Mouse (Mus musculus) E14TG2a.4 (cell line): Measurements from ENCODE around the gene Arhgef10l.

ENCODE experiments used
- CTCF ChIP-seq: conservative IDR thresholded peaks from 2 replicates; pipeline ENCODE4 v1.5.1; 2014; ENCODE audit warnings: low read length
- NANOG ChIP-seq: IDR thresholded peaks from 2 replicates; pipeline ENCODE4 v1.6.1; 2014; ENCODE audit warnings: borderline replicate concordance, low read length, mixed read lengths
- POU5F1 ChIP-seq: IDR thresholded peaks from 2 replicates; pipeline ENCODE4 v1.6.1; 2014; ENCODE audit warnings: low read length, borderline replicate concordance

DNA sequence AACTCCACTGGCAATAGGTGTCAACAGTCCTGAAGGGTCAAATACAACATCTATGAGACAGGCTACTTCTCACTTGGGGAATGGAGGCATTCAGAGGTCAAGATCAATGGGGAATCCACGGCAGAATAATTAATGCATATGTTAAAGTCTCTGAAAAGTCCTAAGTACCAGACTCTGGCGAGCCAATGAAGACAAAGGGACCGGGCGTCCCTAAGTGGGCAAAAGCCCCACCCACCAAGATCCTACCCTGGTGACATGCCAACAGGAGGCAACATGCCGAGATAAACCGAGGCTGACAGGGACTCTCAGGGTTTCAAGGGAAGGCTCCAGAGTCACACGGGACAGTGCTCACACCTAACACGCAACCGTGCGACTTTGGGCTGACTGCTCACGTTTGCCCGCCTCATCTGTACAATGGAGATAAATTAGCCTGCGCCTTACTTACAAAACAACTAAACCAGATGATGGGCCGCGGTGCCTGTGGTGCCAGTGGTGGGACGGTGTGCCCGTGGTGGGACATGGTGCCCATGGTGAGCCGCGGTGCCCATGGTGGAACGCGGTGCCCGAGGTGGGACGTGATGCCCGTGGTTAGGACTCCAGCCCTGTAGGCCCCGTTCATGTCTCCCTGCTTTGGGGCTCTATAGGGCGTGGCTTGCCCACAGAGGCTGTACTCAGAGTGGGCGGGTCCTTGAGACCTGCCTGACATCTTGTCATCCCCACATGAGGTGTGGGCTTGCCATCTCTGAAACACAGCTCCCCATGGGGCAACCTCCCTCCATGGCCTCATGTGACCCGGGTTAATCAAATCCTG is 26.2 kb downstream of the Arhgef10l start:
- TF ChIP-seq CTCF (no peak), NANOG (no peak), POU5F1 (no peak)
